Mouse (Mus musculus): ENCODE measurements around the gene Tgif1.

GRCm38 (mm10) chr17:70806600-70806999 is 46.7 kb downstream of the Tgif1 start:
- TF ChIP-seq CTCF (IDR thresholded peaks at IDR 0.05; ENCODE audit: borderline replicate concordance, insufficient read depth, low read depth, low read length) (no peak), POLR2A (IDR thresholded peaks at IDR 0.05; ENCODE audit: borderline replicate concordance, insufficient read depth, low read length) (no peak)
